11 mouse cellular contexts compared by ENCODE assay signal in genomic region chr9:111077745-111078144, GRCm38 (mm10). TPM values are rescaled to one million over a fixed set of nuclear protein-coding genes. Genes with fewer than 3 reads are reported as not detected.
A peak's percentile ranks its signal among the peaks of the same experiment; 100 is the strongest.
DNase-seq lines count a peak whose midpoint lies in the region; ATAC-seq and TF ChIP-seq lines count a peak whose summit lies in the region.
"Had no signal": no experiment of that assay in that cellular context is flagged by ENCODE, and none has a peak within 500 bp of the region (broad histone marks: within the 10 kb centered on the region; RNA-seq: fewer than 3 reads in every experiment).

No protein-coding gene starts in this region.

- H3K4me3 ChIP-seq in limb, embryonic 11.5 days (ENCODE audit: low read depth, low read length): no peak overlapping the region
- no peak overlapping the region for H3K4me3 ChIP-seq in limb, embryonic 10.5 days
- no peak overlapping the region for H3K4me3 ChIP-seq in E14TG2a.4 (replicated peaks; ENCODE audit: low read length)
- H3K4me3 ChIP-seq in liver, adult 2 months (ENCODE audit: insufficient read depth, low read depth, low read length): no peak overlapping the region
- no peak overlapping the region for H3K4me3 ChIP-seq in forebrain, embryonic 16.5 days (replicated peaks; ENCODE audit: low read length)
- H3K4me3 ChIP-seq: liver, embryonic 15.5 days had no signal

- no peak overlapping the region for H3K9ac ChIP-seq in limb, embryonic 11.5 days (ENCODE audit: low read length)
- H3K9ac ChIP-seq in liver, adult 2 months (ENCODE audit: low read depth, low read length): no peak overlapping the region
- H3K9ac ChIP-seq in forebrain, embryonic 16.5 days (replicated peaks; ENCODE audit: low read depth, low read length): no peak overlapping the region
- H3K9ac ChIP-seq: liver, embryonic 15.5 days had no signal

- DNase-seq in limb, embryonic 11.5 days (ENCODE audit: low spot score): peak; percentile 42
- DNase-seq in limb, embryonic 10.5 days (ENCODE audit: low spot score): no peak
- DNase-seq in Patski (ENCODE audit: low read depth, low spot score): no peak
- DNase-seq in liver, adult 2 months (ENCODE audit: extremely low read depth, low read depth, low spot score): peak; percentile 23
- DNase-seq in T-cell, adult 2 months (ENCODE audit: low spot score): no peak
- no peak for DNase-seq in frontal cortex, postnatal 10 days (ENCODE audit: low spot score in 2 of 2)
- DNase-seq: gastrocnemius, postnatal 36 days; kidney, adult 9 months had no signal

- no peak for TF ChIP-seq POLR2A in liver, adult 2 months (IDR thresholded peaks at IDR 0.05; ENCODE audit: extremely low read depth, insufficient read depth, low read length)

- H3K27me3 ChIP-seq in limb, embryonic 11.5 days (ENCODE audit: control insufficient read depth, insufficient read depth, low read length): no peaks in the 10 kb centered on the region
- no peaks in the 10 kb centered on the region for H3K27me3 ChIP-seq in limb, embryonic 10.5 days (ENCODE audit: low read depth, poor library complexity, severe bottlenecking)
- H3K27me3 ChIP-seq in E14TG2a.4 (ENCODE audit: insufficient read depth, low read length) (peaks cover 4% of the 10 kb centered on the region; the same call in 1 of the 2 replicates), Patski (peaks cover 2% of the 10 kb centered on the region)
- H3K27me3 ChIP-seq in liver, adult 2 months (ENCODE audit: control insufficient read depth, insufficient read depth, low read length): no peaks in the 10 kb centered on the region
- H3K27me3 ChIP-seq in forebrain, embryonic 16.5 days (replicated peaks; ENCODE audit: control insufficient read depth, insufficient read depth, low read length): no peaks in the 10 kb centered on the region
- H3K27me3 ChIP-seq: liver, embryonic 15.5 days had no signal

- CTCF ChIA-PET in Patski (lab: Charles Lee): interaction anchor here (2.4 kb wide), 1 partner anchor 81 kb away, joined by 9 read pairs; no protein-coding TSS in a partner anchor

- no peak for ATAC-seq in limb, embryonic 11.5 days (ENCODE audit: insufficient number of reproducible peaks, low FRiP score, low TSS enrichment, low read depth)
- no peak for ATAC-seq in Patski
- ATAC-seq in forebrain, embryonic 16.5 days: no peak

- POLR2A ChIA-PET in Patski (lab: Charles Lee): no interaction called here

- no peak overlapping the region for H3K27ac ChIP-seq in limb, embryonic 11.5 days (replicated peaks; ENCODE audit: low read depth, low read length)
- no peak overlapping the region for H3K27ac ChIP-seq in limb, embryonic 10.5 days
- H3K27ac ChIP-seq in liver, adult 2 months (replicated peaks; ENCODE audit: insufficient read depth, low read depth, low read length): no peak overlapping the region
- H3K27ac ChIP-seq in forebrain, embryonic 16.5 days (ENCODE audit: low read length): no peak overlapping the region
- H3K27ac ChIP-seq: liver, embryonic 15.5 days had no signal

- WGBS in limb, embryonic 11.5 days: 67% methylated on average over 5 of the region's 5 CpGs
- 68% methylated on average over 5 of the region's 5 CpGs for WGBS in limb, embryonic 10.5 days
- 65% methylated on average over 5 of the region's 5 CpGs for WGBS in liver, adult 2 months
- 64% methylated on average over 5 of the region's 5 CpGs for WGBS in forebrain, embryonic 16.5 days

- H3K4me1 ChIP-seq in limb, embryonic 11.5 days (ENCODE audit: control insufficient read depth, insufficient read depth, low read length): no peaks in the 10 kb centered on the region
- no peaks in the 10 kb centered on the region for H3K4me1 ChIP-seq in limb, embryonic 10.5 days
- H3K4me1 ChIP-seq in E14TG2a.4 (replicated peaks; ENCODE audit: low read depth, low read length): no peaks in the 10 kb centered on the region
- H3K4me1 ChIP-seq in liver, adult 2 months (ENCODE audit: control insufficient read depth, insufficient read depth, low read length): no peaks in the 10 kb centered on the region
- no peaks in the 10 kb centered on the region for H3K4me1 ChIP-seq in forebrain, embryonic 16.5 days (replicated peaks; ENCODE audit: control insufficient read depth, insufficient read depth, low read length)
- H3K4me1 ChIP-seq: liver, embryonic 15.5 days had no signal

- no peaks in the 10 kb centered on the region for H3K79me2 ChIP-seq in liver, adult 2 months (ENCODE audit: control insufficient read depth, insufficient read depth, low read length)

- H3K36me3 ChIP-seq in limb, embryonic 11.5 days (ENCODE audit: control insufficient read depth, insufficient read depth, low read length): no peaks in the 10 kb centered on the region
- H3K36me3 ChIP-seq in limb, embryonic 10.5 days: no peaks in the 10 kb centered on the region
- H3K36me3 ChIP-seq in E14TG2a.4 (ENCODE audit: insufficient read depth, low read length): no peaks in the 10 kb centered on the region
- no peaks in the 10 kb centered on the region for H3K36me3 ChIP-seq in liver, adult 2 months (ENCODE audit: control insufficient read depth, insufficient read depth, low read length)
- H3K36me3 ChIP-seq in forebrain, embryonic 16.5 days (ENCODE audit: control insufficient read depth, insufficient read depth): no peaks in the 10 kb centered on the region
- H3K36me3 ChIP-seq: liver, embryonic 15.5 days had no signal

- TF ChIP-seq CTCF in E14TG2a.4 (conservative IDR thresholded peaks at IDR 0.05; ENCODE audit: low read length) (peak; percentile 45), Patski (IDR thresholded peaks at IDR 0.05) (peak; percentile 59)
- peak; percentile 65 for TF ChIP-seq CTCF in liver, adult 2 months (IDR thresholded peaks at IDR 0.05; ENCODE audit: low read depth, low read length)

- H3K9me3 ChIP-seq in limb, embryonic 11.5 days (ENCODE audit: control insufficient read depth, low read length): no peaks in the 10 kb centered on the region
- no peaks in the 10 kb centered on the region; the same call in 1 of the 2 replicates for H3K9me3 ChIP-seq in limb, embryonic 10.5 days (replicated peaks)
- H3K9me3 ChIP-seq in E14TG2a.4 (ENCODE audit: low read length): peaks cover 24% of the 10 kb centered on the region
- peaks cover 7% of the 10 kb centered on the region for H3K9me3 ChIP-seq in forebrain, embryonic 16.5 days (ENCODE audit: control insufficient read depth, low read length)
- H3K9me3 ChIP-seq: liver, embryonic 15.5 days had no signal

- in situ Hi-C loops in Patski (cut with MboI; ENCODE audit: low pct_unique_long_range_greater_than_20kb): no loop called here

- H3K4me2 ChIP-seq in limb, embryonic 11.5 days (ENCODE audit: low read depth, severe bottlenecking): no peak overlapping the region
- no peak overlapping the region for H3K4me2 ChIP-seq in forebrain, embryonic 16.5 days (ENCODE audit: low read length)
- H3K4me2 ChIP-seq: liver, embryonic 15.5 days had no signal

RNA-seq across cellular contexts. Expression of gene Ccrl2, which starts 20.4 kb away (rescaled TPM):
- 0.55 and 0.58 TPM in 2 replicates for polyA plus RNA-seq in limb, embryonic 11.5 days (2014; fragmentation: Nextera tagmentation; extraction: Ambion mirVana)
- polyA plus RNA-seq in limb, embryonic 10.5 days (2016; fragmentation: Nextera tagmentation; extraction: Ambion mirVana): 0.41 and 0.54 TPM in 2 replicates
- polyA plus RNA-seq in Patski (2021): 0.45 TPM
- total RNA-seq in liver, adult 2 months (2014; rRNA removed): 2.4 and 3.2 TPM in 2 replicates
- 1.3 and 1.8 TPM in 2 replicates for polyA plus RNA-seq in liver, adult 2 months (2012; rRNA removed)
- polyA plus RNA-seq in forebrain, embryonic 16.5 days (2015; fragmentation: Nextera tagmentation; extraction: Ambion mirVana): 1.1 and 1.5 TPM in 2 replicates

RNA-seq across cellular contexts. Expression of gene Lrrfip2, which starts 39.6 kb away (rescaled TPM):
- polyA plus RNA-seq in limb, embryonic 11.5 days (2014; fragmentation: Nextera tagmentation; extraction: Ambion mirVana): 43.9 and 45.5 TPM in 2 replicates
- polyA plus RNA-seq in limb, embryonic 10.5 days (2016; fragmentation: Nextera tagmentation; extraction: Ambion mirVana): 38.2 and 39.7 TPM in 2 replicates
- polyA plus RNA-seq in Patski (2021): 85.9 TPM
- 24.6 and 37.8 TPM in 2 replicates for total RNA-seq in liver, adult 2 months (2014; rRNA removed)
- polyA plus RNA-seq in liver, adult 2 months (2012; rRNA removed): 9.3 and 9.7 TPM in 2 replicates
- 41.1 and 43.2 TPM in 2 replicates for polyA plus RNA-seq in forebrain, embryonic 16.5 days (2015; fragmentation: Nextera tagmentation; extraction: Ambion mirVana)

RNA-seq across cellular contexts. Expression of gene Ltf, which starts 58.7 kb away (rescaled TPM):
- 0.14 and 0.16 TPM in 2 replicates for polyA plus RNA-seq in limb, embryonic 11.5 days (2014; fragmentation: Nextera tagmentation; extraction: Ambion mirVana)
- polyA plus RNA-seq in limb, embryonic 10.5 days (2016; fragmentation: Nextera tagmentation; extraction: Ambion mirVana): not detected in 2 replicates
- 0.63 TPM for polyA plus RNA-seq in Patski (2021)
- 0.37 and 0.47 TPM in 2 replicates for total RNA-seq in liver, adult 2 months (2014; rRNA removed)
- polyA plus RNA-seq in liver, adult 2 months (2012; rRNA removed): 0.12 and 0.51 TPM in 2 replicates
- 0.70 and 1.4 TPM in 2 replicates for polyA plus RNA-seq in forebrain, embryonic 16.5 days (2015; fragmentation: Nextera tagmentation; extraction: Ambion mirVana)
- total RNA-seq: gastrocnemius, postnatal 36 days had no signal

Comparison
In these comparisons a context has a peak if more than half of its experiments do, and no peak if none do; other contexts are left out.
1. DNase-seq: peak in limb, embryonic 11.5 days (single experiment) and liver, adult 2 months (single experiment); none in limb, embryonic 10.5 days (single experiment), Patski (single experiment), T-cell, adult 2 months (single experiment) and frontal cortex, postnatal 10 days (0 of 2).
2. Peak in every context shown above with its lines, with median percentiles within 50 percentile points of each other: CTCF ChIP-seq.